Mouse (Mus musculus) limb, embryonic 15.5 days (tissue): ENCODE results near the gene Maob. TPM values are rescaled to one million over a fixed set of nuclear protein-coding genes. Genes with fewer than 3 reads are reported as not detected.

Source experiments
- ATAC-seq: fragments of 200-750 bp; cut with Nextera tagmentation; 2 replicates; pipeline ENCODE4 v1.8.0; 2017; ENCODE audit warnings: low read depth, moderate TSS enrichment; ENCODE audit not compliant: insufficient number of reproducible peaks, low FRiP score, low TSS enrichment
- H3K27ac ChIP-seq: fragments of 300-500 bp; sonication (generic); 2 replicates; pipeline ENCODE4 v1.5.1; 2015; ENCODE audit warnings: moderate library complexity, mild to moderate bottlenecking, inconsistent platforms
- H3K27me3 ChIP-seq: fragments of 300-500 bp; sonication (generic); 2 replicates; pipeline ENCODE4 v1.6.1; 2015; ENCODE audit warnings: inconsistent platforms
- H3K36me3 ChIP-seq: fragments of 300-500 bp; sonication (generic); 2 replicates; pipeline ENCODE4 v1.6.1; 2015; ENCODE audit warnings: inconsistent platforms
- H3K4me1 ChIP-seq: fragments of 300-500 bp; sonication (generic); 2 replicates; pipeline ENCODE4 v1.6.1; 2015; ENCODE audit warnings: inconsistent platforms
- H3K4me2 ChIP-seq: fragments of 300-500 bp; sonication (generic); 2 replicates; pipeline ENCODE4 v1.6.1; 2015; ENCODE audit warnings: mild to moderate bottlenecking, inconsistent platforms
- H3K4me3 ChIP-seq: fragments of 300-500 bp; sonication (generic); 2 replicates; pipeline ENCODE4 v1.5.1; 2015; ENCODE audit warnings: mild to moderate bottlenecking, inconsistent platforms
- H3K9ac ChIP-seq: fragments of 300-500 bp; sonication (generic); 2 replicates; pipeline ENCODE4 v1.6.1; 2015; ENCODE audit warnings: inconsistent platforms
- H3K9me3 ChIP-seq: fragments of 300-500 bp; sonication (generic); 2 replicates; pipeline ENCODE4 v1.6.1; 2016; ENCODE audit warnings: inconsistent platforms
- WGBS: fragments of 180-500 bp; shearing (Covaris S2); methylation state at CpG from one replicate; pipeline ENCODE4 v1.1.7; 2015; 5-methylcytosine and 5-hydroxymethylcytosine counted together
- polyA plus RNA-seq: library from polyadenylated mRNA; unstranded; fragments of >200 nt; fragmentation: Nextera tagmentation; extraction: Ambion mirVana; gene quantifications from 2 replicates; pipeline ENCODE4 v1.2.1, GENCODE M21; 2015

Gene Maob
- polyA plus RNA-seq, 1 experiment from 2014 or later, result 16.4 TPM

- H3K36me3 ChIP-seq, result no peaks in the 10 kb centered on the region
- 53% methylated on average over 1 of the region's 1 CpGs for WGBS
- H3K4me2 ChIP-seq, result no peak overlapping the region
- no peaks in the 10 kb centered on the region for H3K27me3 ChIP-seq
- H3K9ac ChIP-seq, result no peak overlapping the region
- no peaks in the 10 kb centered on the region for H3K9me3 ChIP-seq
- no peaks in the 10 kb centered on the region for H3K4me1 ChIP-seq
- no peak for ATAC-seq
- H3K27ac ChIP-seq, result no peak overlapping the region
- no peak overlapping the region for H3K4me3 ChIP-seq
Observed at GRCm38 (mm10) chrX:16748932-16749331, 68.2 kb downstream of the Maob start.

GRCm38 (mm10) chrX:16714033-16714432 is 103.1 kb downstream of the Maob start:
- 66% methylated on average over 1 of the region's 1 CpGs for WGBS

GRCm38 (mm10) chrX:16706094-16706493 is 111.1 kb downstream of the Maob start:
- Histone ChIP-seq H3K4me3 (no peak overlapping the region), H3K4me1 (no peaks in the 10 kb centered on the region), H3K4me2 (no peak overlapping the region), H3K9me3 (no peaks in the 10 kb centered on the region), H3K27ac (no peak overlapping the region), H3K9ac (no peak overlapping the region), H3K27me3 (no peaks in the 10 kb centered on the region), H3K36me3 (no peaks in the 10 kb centered on the region)
- 93% methylated on average over 1 of the region's 1 CpGs for WGBS
- ATAC-seq, result no peak

More at GRCm38 (mm10) chrX:16714033-16714432, 103.1 kb downstream of the Maob start:
- Histone ChIP-seq H3K36me3 (no peaks in the 10 kb centered on the region), H3K27ac (no peak overlapping the region), H3K4me2 (no peak overlapping the region), H3K9me3 (no peaks in the 10 kb centered on the region), H3K9ac (no peak overlapping the region), H3K4me3 (no peak overlapping the region), H3K27me3 (no peaks in the 10 kb centered on the region), H3K4me1 (no peaks in the 10 kb centered on the region)
- no peak for ATAC-seq

Other genes with a start within 250 kb of the Maob start
- gene Maoa, start 197.7 kb downstream of the Maob start, polyA plus RNA-seq, result 16.9 and 18.6 TPM in 2 replicates
- gene Ndp, start 94.4 kb upstream of the Maob start, polyA plus RNA-seq, result 3.4 and 4.8 TPM in 2 replicates